Mouse (Mus musculus): Measurements from ENCODE around the gene Klhl36.

Klhl36 gene

GRCm38 (mm10) chr8:119861706-119862389 lies at the start of gene Klhl36:
TSS of gene Klhl36 (plus strand) at chr8:119862266.
- peak; percentile 40 for DNase-seq (ENCODE audit: extremely low read depth, low read depth, low spot score)

GRCm38 (mm10) chr8:119812650-119813431 lies 49.2 kb upstream of the Klhl36 start:
- no peak for DNase-seq (ENCODE audit: extremely low read depth, low read depth, low spot score)

- no peak for DNase-seq (ENCODE audit: extremely low read depth, low read depth, low spot score)
Observed at GRCm38 (mm10) chr8:119816219-119816618, 45.8 kb upstream of the Klhl36 start.

GRCm38 (mm10) chr8:119817446-119817845 lies 44.6 kb upstream of the Klhl36 start:
- DNase-seq (ENCODE audit: extremely low read depth, low read depth, low spot score), result no peak

- no peak for DNase-seq (ENCODE audit: extremely low read depth, low read depth, low spot score)
Observed at GRCm38 (mm10) chr8:119819316-119819715, 42.8 kb upstream of the Klhl36 start.

- DNase-seq (ENCODE audit: extremely low read depth, low read depth, low spot score), result no peak
Observed at GRCm38 (mm10) chr8:119819976-119820375, 42.1 kb upstream of the Klhl36 start.

GRCm38 (mm10) chr8:119821691-119822090 lies 40.4 kb upstream of the Klhl36 start:
- no peak for DNase-seq (ENCODE audit: extremely low read depth, low read depth, low spot score)

GRCm38 (mm10) chr8:119823278-119823677 lies 38.8 kb upstream of the Klhl36 start:
- DNase-seq (ENCODE audit: extremely low read depth, low read depth, low spot score), result no peak

- no peak for DNase-seq (ENCODE audit: extremely low read depth, low read depth, low spot score)
Observed at GRCm38 (mm10) chr8:119824100-119824499, 38.0 kb upstream of the Klhl36 start.

GRCm38 (mm10) chr8:119824809-119825273 lies 37.2 kb upstream of the Klhl36 start:
- no peak for DNase-seq (ENCODE audit: extremely low read depth, low read depth, low spot score)

GRCm38 (mm10) chr8:119825950-119826730 lies 35.9 kb upstream of the Klhl36 start:
- no peak for DNase-seq (ENCODE audit: extremely low read depth, low read depth, low spot score)

- DNase-seq (ENCODE audit: extremely low read depth, low read depth, low spot score), result no peak
Observed at GRCm38 (mm10) chr8:119826982-119827381, 35.1 kb upstream of the Klhl36 start.

- DNase-seq (ENCODE audit: extremely low read depth, low read depth, low spot score), result peak; percentile 92
Observed at GRCm38 (mm10) chr8:119827721-119828153, 34.3 kb upstream of the Klhl36 start.

GRCm38 (mm10) chr8:119829015-119829414 lies 33.1 kb upstream of the Klhl36 start:
- DNase-seq (ENCODE audit: extremely low read depth, low read depth, low spot score), result no peak

- DNase-seq (ENCODE audit: extremely low read depth, low read depth, low spot score), result no peak
Observed at GRCm38 (mm10) chr8:119829420-119829819, 32.6 kb upstream of the Klhl36 start.

- no peak for DNase-seq (ENCODE audit: extremely low read depth, low read depth, low spot score)
Observed at GRCm38 (mm10) chr8:119829870-119830580, 32.0 kb upstream of the Klhl36 start.

- DNase-seq (ENCODE audit: extremely low read depth, low read depth, low spot score), result no peak
Observed at GRCm38 (mm10) chr8:119830589-119830988, 31.5 kb upstream of the Klhl36 start.

GRCm38 (mm10) chr8:119831336-119831995 lies 30.6 kb upstream of the Klhl36 start:
- no peak for DNase-seq (ENCODE audit: extremely low read depth, low read depth, low spot score)

- no peak for DNase-seq (ENCODE audit: extremely low read depth, low read depth, low spot score)
Observed at GRCm38 (mm10) chr8:119832101-119832617, 29.9 kb upstream of the Klhl36 start.

GRCm38 (mm10) chr8:119832931-119833330 lies 29.1 kb upstream of the Klhl36 start:
- DNase-seq (ENCODE audit: extremely low read depth, low read depth, low spot score), result no peak
